ENCODE assay signal across 18 mouse cellular contexts in genomic region chr13:113604321-113604720, GRCm38 (mm10). TPM values are rescaled to one million over a fixed set of nuclear protein-coding genes. Genes with fewer than 3 reads are reported as not detected.
DNase-seq lines count a peak whose midpoint lies in the region; ATAC-seq and TF ChIP-seq lines count a peak whose summit lies in the region.
"Had no signal": no experiment of that assay in that cellular context is flagged by ENCODE, and none has a peak within 500 bp of the region (broad histone marks: within the 10 kb centered on the region; RNA-seq: fewer than 3 reads in every experiment).

No protein-coding gene starts in this region.

- peaks cover 63% of the 10 kb centered on the region for H3K79me2 ChIP-seq in liver, adult 2 months (ENCODE audit: control insufficient read depth, insufficient read depth, low read length)

- H3K4me3 ChIP-seq in heart, embryonic 13.5 days: no peak overlapping the region
- H3K4me3 ChIP-seq in liver, adult 2 months (ENCODE audit: insufficient read depth, low read depth, low read length): no peak overlapping the region
- H3K4me3 ChIP-seq in intestine, embryonic 16.5 days (ENCODE audit: low read length): no peak overlapping the region
- H3K4me3 ChIP-seq in limb, embryonic 12.5 days (replicated peaks): no peak overlapping the region
- H3K4me3 ChIP-seq: embryonic facial prominence, embryonic 15.5 days; hindbrain, embryonic 12.5 days had no signal

- H3K9me3 ChIP-seq in heart, embryonic 13.5 days: no peaks in the 10 kb centered on the region
- no peaks in the 10 kb centered on the region for H3K9me3 ChIP-seq in intestine, embryonic 16.5 days (ENCODE audit: control insufficient read depth, low read length)
- no peaks in the 10 kb centered on the region for H3K9me3 ChIP-seq in limb, embryonic 12.5 days
- H3K9me3 ChIP-seq: embryonic facial prominence, embryonic 15.5 days; G1E; hindbrain, embryonic 12.5 days had no signal

- no peak overlapping the region for H3K9ac ChIP-seq in heart, embryonic 13.5 days
- no peak overlapping the region for H3K9ac ChIP-seq in liver, adult 2 months (ENCODE audit: low read depth, low read length)
- no peak overlapping the region for H3K9ac ChIP-seq in intestine, embryonic 16.5 days (ENCODE audit: low read depth, low read length)
- H3K9ac ChIP-seq in limb, embryonic 12.5 days (replicated peaks): no peak overlapping the region
- H3K9ac ChIP-seq: embryonic facial prominence, embryonic 15.5 days; hindbrain, embryonic 12.5 days had no signal

- WGBS in heart, embryonic 13.5 days: 64% methylated on average over 6 of the region's 6 CpGs
- WGBS in liver, adult 2 months: 42% methylated on average over 6 of the region's 6 CpGs
- WGBS in intestine, embryonic 16.5 days: 67% methylated on average over 6 of the region's 6 CpGs
- WGBS in limb, embryonic 12.5 days: 57% methylated on average over 6 of the region's 6 CpGs

- no peak for TF ChIP-seq POLR2A in liver, adult 2 months (IDR thresholded peaks at IDR 0.05; ENCODE audit: extremely low read depth, insufficient read depth, low read length)

- H3K27me3 ChIP-seq in heart, embryonic 13.5 days (replicated peaks): no peaks in the 10 kb centered on the region
- H3K27me3 ChIP-seq in liver, adult 2 months (ENCODE audit: control insufficient read depth, insufficient read depth, low read length): no peaks in the 10 kb centered on the region
- no peaks in the 10 kb centered on the region for H3K27me3 ChIP-seq in intestine, embryonic 16.5 days (replicated peaks; ENCODE audit: control insufficient read depth, insufficient read depth, low read length)
- H3K27me3 ChIP-seq in limb, embryonic 12.5 days: no peaks in the 10 kb centered on the region
- H3K27me3 ChIP-seq: embryonic facial prominence, embryonic 15.5 days; hindbrain, embryonic 12.5 days had no signal

- H3K27ac ChIP-seq in heart, embryonic 13.5 days (replicated peaks): 0 out of 2 replicates have a peak overlapping the region, but pooled peaks have one; percentile 12
- 0 out of 2 replicates have a peak overlapping the region, but pooled peaks have one; percentile 3 for H3K27ac ChIP-seq in liver, adult 2 months (replicated peaks; ENCODE audit: insufficient read depth, low read depth, low read length)
- 0 out of 2 replicates have a peak overlapping the region, but pooled peaks have one; percentile 14 for H3K27ac ChIP-seq in intestine, embryonic 16.5 days (ENCODE audit: low read length)
- H3K27ac ChIP-seq in limb, embryonic 12.5 days: peak overlapping the region; percentile 46; the same call in 1 of the 2 replicates
- H3K27ac ChIP-seq: embryonic facial prominence, embryonic 15.5 days; hindbrain, embryonic 12.5 days had no signal

- no peak for ATAC-seq in heart, embryonic 13.5 days (ENCODE audit: extremely low read depth, insufficient number of reproducible peaks, low FRiP score, low TSS enrichment)
- ATAC-seq in intestine, embryonic 16.5 days: no peak
- ATAC-seq in limb, embryonic 12.5 days (ENCODE audit: insufficient number of reproducible peaks, insufficient read depth, low FRiP score, low TSS enrichment, low read depth): no peak
- ATAC-seq: midbrain, embryonic 16.5 days had no signal

- H3K4me2 ChIP-seq in heart, embryonic 13.5 days: no peak overlapping the region
- no peak overlapping the region for H3K4me2 ChIP-seq in intestine, embryonic 16.5 days (ENCODE audit: low read depth, low read length)
- no peak overlapping the region for H3K4me2 ChIP-seq in limb, embryonic 12.5 days
- H3K4me2 ChIP-seq: embryonic facial prominence, embryonic 15.5 days; hindbrain, embryonic 12.5 days had no signal

- TF ChIP-seq CTCF in liver, adult 2 months (IDR thresholded peaks at IDR 0.05; ENCODE audit: low read depth, low read length): no peak

- H3K4me1 ChIP-seq in heart, embryonic 13.5 days: peaks cover 79% of the 10 kb centered on the region
- H3K4me1 ChIP-seq in liver, adult 2 months (ENCODE audit: control insufficient read depth, insufficient read depth, low read length): peaks cover 65% of the 10 kb centered on the region
- H3K4me1 ChIP-seq in intestine, embryonic 16.5 days (ENCODE audit: control insufficient read depth, insufficient read depth, low read length): peaks cover 57% of the 10 kb centered on the region
- peaks cover 54% of the 10 kb centered on the region for H3K4me1 ChIP-seq in limb, embryonic 12.5 days (replicated peaks)

- peaks cover 12% of the 10 kb centered on the region; the same call in 1 of the 2 replicates for H3K36me3 ChIP-seq in heart, embryonic 13.5 days
- H3K36me3 ChIP-seq in liver, adult 2 months (ENCODE audit: control insufficient read depth, insufficient read depth, low read length): no peaks in the 10 kb centered on the region
- H3K36me3 ChIP-seq in intestine, embryonic 16.5 days (ENCODE audit: control insufficient read depth, insufficient read depth, low read length): peaks cover 3% of the 10 kb centered on the region; the same call in 1 of the 2 replicates
- H3K36me3 ChIP-seq in limb, embryonic 12.5 days: peaks cover 23% of the 10 kb centered on the region; the same call in 1 of the 2 replicates
- H3K36me3 ChIP-seq: G1E; hindbrain, embryonic 12.5 days had no signal

- DNase-seq in heart, postnatal 4 days: no peak
- peak; percentile 49 for DNase-seq in liver, adult 2 months (ENCODE audit: extremely low read depth, low read depth, low spot score)
- no peak for DNase-seq in liver
- DNase-seq in yolk sac, embryonic 10.5 days (ENCODE audit: low spot score): no peak
- DNase-seq: adrenal gland, postnatal 36 days; cerebellum, adult 8-10 months; lung, postnatal 10 days had no signal

RNA-seq across cellular contexts. Expression of gene Snx18, which starts 14.0 kb away (rescaled TPM):
- polyA plus RNA-seq in heart, embryonic 13.5 days (2015; fragmentation: Nextera tagmentation; extraction: Ambion mirVana): 13.8 and 14.4 TPM in 2 replicates
- 10 to 100 TPM; 32.6 to 34.4 TPM for total RNA-seq in heart, postnatal 4 days (2021)
- total RNA-seq in liver, adult 2 months (2014; rRNA removed): 15.4 and 18.1 TPM in 2 replicates
- polyA plus RNA-seq in liver, adult 2 months (2012; rRNA removed): 7.2 and 7.5 TPM in 2 replicates
- polyA plus RNA-seq in intestine, embryonic 16.5 days (2015; fragmentation: Nextera tagmentation; extraction: Ambion mirVana): 10.1 and 11.7 TPM in 2 replicates
- 40.6 and 41.5 TPM in 2 replicates for polyA plus RNA-seq in limb, embryonic 12.5 days (2016; fragmentation: Nextera tagmentation; extraction: Ambion mirVana)
- polyA plus RNA-seq: G1E had no signal

RNA-seq across cellular contexts. Expression of gene Hspb3, which starts 59.2 kb away (rescaled TPM):
- polyA plus RNA-seq in heart, embryonic 13.5 days (2015; fragmentation: Nextera tagmentation; extraction: Ambion mirVana): 41.7 and 48.9 TPM in 2 replicates
- 10 to 100 TPM; 27.4 to 28.9 TPM for total RNA-seq in heart, postnatal 4 days (2021)
- total RNA-seq in liver, adult 2 months (2014; rRNA removed): not detected in 2 replicates
- polyA plus RNA-seq in liver, adult 2 months (2012; rRNA removed): not detected in 2 replicates
- not detected in 2 replicates for polyA plus RNA-seq in intestine, embryonic 16.5 days (2015; fragmentation: Nextera tagmentation; extraction: Ambion mirVana)
- 3.0 and 4.0 TPM in 2 replicates for polyA plus RNA-seq in limb, embryonic 12.5 days (2016; fragmentation: Nextera tagmentation; extraction: Ambion mirVana)
- total RNA-seq: adrenal gland, postnatal 36 days; G1E; megakaryocyte-erythroid progenitor cell, adult 5-6 weeks had no signal
- polyA plus RNA-seq: forebrain, embryonic 11.5 days; G1E; intestine, embryonic 14.5 days; midbrain, embryonic 16.5 days; thymus, postnatal 0 days had no signal
